Mouse (Mus musculus): Measurements from ENCODE around the gene Wdr46.

DNA sequence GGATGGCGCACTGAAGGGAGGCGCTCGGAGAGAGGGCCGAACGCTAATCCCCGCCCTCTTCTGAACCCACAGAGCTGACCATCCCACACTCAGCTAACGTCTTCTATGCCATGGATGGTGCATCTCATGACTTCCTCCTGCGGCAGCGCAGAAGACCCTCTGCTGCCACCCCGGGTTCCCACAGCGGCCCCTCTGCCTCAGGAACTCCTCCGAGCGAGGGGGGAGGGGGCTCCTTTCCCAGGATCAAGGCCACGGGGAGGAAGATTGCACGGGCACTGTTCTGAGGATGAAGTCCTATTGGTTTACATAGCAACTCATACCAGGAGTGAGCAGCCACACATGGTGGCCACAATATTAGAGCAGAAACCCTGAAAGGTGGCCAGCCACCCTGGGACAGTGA, 3.5 kb upstream of the Wdr46 start:
- no peak for TF ChIP-seq POLR2A (IDR thresholded peaks at IDR 0.05; ENCODE audit: insufficient read depth, low read depth, low read length)
- TF ChIP-seq CTCF (IDR thresholded peaks at IDR 0.05), result no peak

All from heart, adult 2 months (tissue).